Comparison of ENCODE assay signal across 8 mouse cellular contexts in the genomic region with DNA sequence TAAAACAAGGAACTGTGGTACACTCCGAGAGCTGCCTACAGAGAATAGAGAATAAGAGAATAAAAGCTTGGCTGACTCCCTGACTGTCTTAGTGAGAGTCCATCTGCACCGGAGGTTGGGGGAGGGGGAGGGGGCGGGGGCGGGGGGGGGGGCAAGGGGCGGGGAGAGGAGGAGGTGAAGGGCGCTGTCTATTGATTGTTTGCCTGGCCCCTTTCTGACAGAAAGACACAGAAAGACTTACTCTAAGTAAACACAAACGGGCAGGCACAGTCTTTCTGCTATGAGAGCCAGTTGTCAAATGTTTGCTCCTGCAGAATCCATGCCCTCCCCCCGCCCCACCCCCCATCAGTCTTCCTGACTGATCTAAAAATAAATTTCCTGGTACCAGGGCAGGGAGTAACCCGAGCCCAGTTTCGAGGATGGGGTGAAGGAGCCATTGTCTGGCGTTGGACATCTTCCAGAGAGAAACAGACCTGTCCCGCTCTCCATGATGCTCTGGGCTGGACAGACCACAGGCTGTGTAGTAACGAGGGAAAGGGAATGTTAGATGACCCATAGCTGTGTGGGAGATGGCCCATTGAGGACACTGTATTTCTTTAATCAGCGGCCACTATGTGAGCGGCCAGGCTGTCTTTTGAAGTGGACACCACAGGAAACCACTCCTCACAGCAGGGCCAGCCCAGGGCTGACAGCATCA.
DNase-seq lines count a peak whose midpoint lies in the region; ATAC-seq lines count a peak whose summit lies in the region.

No protein-coding gene starts in this region.

- no peaks in the 10 kb centered on the region for H3K27me3 ChIP-seq in hindbrain, embryonic 14.5 days (ENCODE audit: control insufficient read depth, insufficient read depth, low read length)

- peaks cover 27% of the 10 kb centered on the region for H3K4me1 ChIP-seq in hindbrain, embryonic 14.5 days (replicated peaks; ENCODE audit: control insufficient read depth, insufficient read depth, low read length)

- no peak overlapping the region for H3K4me3 ChIP-seq in hindbrain, embryonic 14.5 days (replicated peaks; ENCODE audit: low read length)

- peak overlapping the region; percentile 83 for H3K27ac ChIP-seq in hindbrain, embryonic 14.5 days

- H3K4me2 ChIP-seq in hindbrain, embryonic 14.5 days (replicated peaks): peak overlapping the region; percentile 15; the same call in 1 of the 2 replicates

- peak; percentile 49 for ATAC-seq in hindbrain, embryonic 14.5 days (ENCODE audit: low FRiP score)
- no peak for ATAC-seq in monocyte, adult 5-6 weeks (replicated peaks; ENCODE audit: insufficient number of reproducible peaks, low FRiP score, low TSS enrichment, poor library complexity, severe bottlenecking)

- no peaks in the 10 kb centered on the region for H3K36me3 ChIP-seq in hindbrain, embryonic 14.5 days (replicated peaks; ENCODE audit: control insufficient read depth, insufficient read depth)

- peak overlapping the region; percentile 25; the same call in 1 of the 2 replicates for H3K9ac ChIP-seq in hindbrain, embryonic 14.5 days

- 2% methylated on average over 10 of the region's 15 CpGs for WGBS in hindbrain, embryonic 14.5 days

- peak; percentile 95 for DNase-seq in heart, adult 11 months
- no peak for DNase-seq in heart, postnatal 4 days
- DNase-seq in embryo, embryonic 11 days: peak; percentile 63
- no peak for DNase-seq in hindbrain, embryonic 14.5 days (ENCODE audit: low spot score)
- peak; percentile 61 for DNase-seq in lung, postnatal 10 days
- no peak for DNase-seq in right cerebral cortex, postnatal 36 days (ENCODE audit: low spot score in 2 of 2)
- no peak for DNase-seq in thymus, postnatal 4 days

- no peaks in the 10 kb centered on the region for H3K9me3 ChIP-seq in hindbrain, embryonic 14.5 days (ENCODE audit: control insufficient read depth, low read length)

Comparison
In these comparisons a context has a peak if more than half of its experiments do, and no peak if none do; other contexts are left out.
1. DNase-seq: peak in heart, adult 11 months (single experiment), embryo, embryonic 11 days (single experiment) and lung, postnatal 10 days (single experiment); none in heart, postnatal 4 days (single experiment), hindbrain, embryonic 14.5 days (single experiment), right cerebral cortex, postnatal 36 days (0 of 2) and thymus, postnatal 4 days (single experiment).